Mouse (Mus musculus) ovary, postnatal 10 days (tissue): ENCODE results near the gene Maip1.

Experiments used
- DNase-seq: peaks from one replicate; pipeline ENCODE4 v3.0.0; 2022; ENCODE audit warnings: low spot score

Maip1 gene

GRCm38 (mm10) chr1:57428368-57429308 lies 22.5 kb downstream of the Maip1 start:
- peak; percentile 67 for DNase-seq

GRCm38 (mm10) chr1:57429786-57430483 lies 23.8 kb downstream of the Maip1 start:
- DNase-seq = no peak

- no peak for DNase-seq
Measured at GRCm38 (mm10) chr1:57433141-57433540, 27.0 kb downstream of the Maip1 start.

GRCm38 (mm10) chr1:57436408-57436807 lies 30.3 kb downstream of the Maip1 start:
- DNase-seq = no peak

GRCm38 (mm10) chr1:57436954-57437353 lies 30.8 kb downstream of the Maip1 start:
- DNase-seq = no peak

GRCm38 (mm10) chr1:57439026-57439425 lies 32.9 kb downstream of the Maip1 start:
- DNase-seq = no peak

- DNase-seq = no peak
Measured at GRCm38 (mm10) chr1:57440771-57441170, 34.6 kb downstream of the Maip1 start.

- no peak for DNase-seq
Measured at GRCm38 (mm10) chr1:57445679-57446078, 39.6 kb downstream of the Maip1 start.

- DNase-seq = no peak
Measured at GRCm38 (mm10) chr1:57450241-57450640, 44.1 kb downstream of the Maip1 start.

GRCm38 (mm10) chr1:57460305-57460940 lies 54.3 kb downstream of the Maip1 start:
- DNase-seq = no peak
